Mouse (Mus musculus) natural killer cell, adult 2 months (primary cell): Measurements from ENCODE around the gene Kif20b.
A peak's percentile ranks its signal among the peaks of the same experiment; 100 is the strongest.

ENCODE experiments used
- DNase-seq, 2 experiments: peaks; one replicate each; pipeline ENCODE4 v3.0.0; 2022; ENCODE audit warnings: low spot score in 2 of 2

Kif20b gene

DNA sequence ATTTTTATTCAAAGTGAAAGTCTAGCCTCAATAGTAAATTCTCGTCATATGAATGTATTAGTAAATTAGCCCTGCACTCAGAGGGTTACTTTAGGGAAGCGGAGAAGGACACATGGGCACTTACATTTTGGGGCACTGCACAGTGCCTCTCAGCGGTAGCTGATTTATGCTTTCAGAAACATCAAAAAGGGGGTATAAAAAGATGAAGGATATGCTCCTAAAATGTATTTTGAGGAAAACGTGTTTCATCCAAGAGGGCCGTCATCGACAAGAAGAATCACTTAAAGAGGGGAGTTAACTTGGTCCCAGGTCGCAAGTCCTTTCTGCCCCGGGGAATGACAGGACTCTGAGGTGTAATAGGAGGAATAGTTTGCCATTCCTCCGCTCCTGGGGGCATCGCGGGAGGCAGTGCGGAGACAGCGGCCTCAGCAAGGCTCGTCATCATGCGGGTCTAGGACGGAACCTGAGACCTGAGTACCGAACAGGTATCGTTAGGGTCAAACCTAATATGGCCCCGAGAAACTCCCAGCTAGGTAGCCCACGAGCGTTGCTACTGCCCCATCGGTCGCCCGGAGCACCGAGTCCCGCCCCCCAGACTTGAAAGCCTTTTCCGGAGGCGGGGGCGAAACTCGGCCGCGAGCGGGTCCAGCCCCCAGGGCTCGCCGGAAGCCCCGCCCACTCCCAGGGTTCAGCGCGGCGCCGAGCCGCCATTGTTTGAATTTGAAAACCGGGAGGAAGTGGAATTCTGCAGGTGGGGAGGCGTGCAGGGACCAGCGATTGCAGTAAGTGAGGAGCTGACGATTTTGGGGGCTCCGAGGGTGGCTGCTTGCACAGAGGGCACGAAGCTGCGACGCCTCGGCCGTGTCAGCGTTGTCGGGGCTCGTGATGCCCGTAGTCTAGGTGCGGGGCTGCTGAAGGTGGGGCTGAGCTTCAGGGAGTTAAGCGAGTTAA, at the start of gene Kif20b:
Gene Kif20b, plus strand, starts transcription at position 710 of the 951 bp plus-strand sequence.
- peak; percentile 89 to 92 for DNase-seq

DNA sequence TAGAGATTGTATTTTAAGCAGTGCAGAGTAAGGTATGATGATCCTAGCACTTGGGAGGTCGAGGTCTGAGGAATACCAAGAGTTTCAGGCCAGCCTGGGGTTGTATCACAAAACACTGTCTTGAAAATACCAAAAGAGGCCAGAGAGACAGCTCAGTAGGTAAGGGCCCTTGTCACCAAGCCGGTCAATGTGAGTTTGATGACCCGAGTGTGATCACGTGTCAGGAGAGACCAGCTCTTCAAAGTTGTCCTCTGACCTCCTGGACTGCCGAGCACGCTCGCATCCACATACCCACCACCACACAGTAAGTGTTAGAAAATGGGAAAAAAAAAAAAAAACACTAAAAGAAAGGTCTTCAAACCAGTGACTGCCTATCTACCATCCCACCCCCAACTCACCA, 45.5 kb upstream of the Kif20b start:
- no peak for DNase-seq

DNA sequence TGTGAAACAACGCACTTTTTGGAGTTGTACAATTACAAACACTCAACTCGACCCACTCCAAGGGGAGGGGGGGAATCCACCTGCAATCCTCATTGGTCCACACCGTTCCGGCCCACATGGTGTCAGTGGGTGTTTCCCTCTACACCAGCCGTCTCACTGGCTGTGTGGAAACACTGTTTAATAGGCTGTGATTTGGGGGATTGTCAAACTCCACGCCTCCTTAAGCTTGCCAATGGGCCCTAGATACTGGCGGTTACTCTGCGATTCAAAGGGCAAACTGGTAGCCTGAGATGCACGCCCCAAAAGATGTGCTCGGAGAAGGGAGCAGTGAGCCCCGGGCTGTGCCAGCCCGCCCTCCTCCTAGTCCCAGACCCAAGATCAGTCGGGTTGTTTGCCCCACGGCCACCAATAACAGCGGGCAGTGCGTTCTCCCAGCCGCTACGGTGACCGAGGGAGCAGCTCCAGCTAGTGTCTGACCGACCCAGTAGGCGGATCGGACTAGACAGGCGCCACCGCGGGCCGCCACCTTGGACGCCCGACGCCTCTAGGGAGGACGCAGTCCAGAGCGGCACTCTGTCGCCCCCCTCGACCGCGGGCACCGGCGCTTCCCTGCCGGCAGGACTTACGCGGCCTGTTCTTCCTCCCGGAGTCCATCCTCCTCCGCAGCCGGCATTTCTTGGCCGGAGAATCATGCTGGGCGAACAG, 44.1 kb upstream of the Kif20b start:
- DNase-seq = peak; percentile 77 to 82

DNA sequence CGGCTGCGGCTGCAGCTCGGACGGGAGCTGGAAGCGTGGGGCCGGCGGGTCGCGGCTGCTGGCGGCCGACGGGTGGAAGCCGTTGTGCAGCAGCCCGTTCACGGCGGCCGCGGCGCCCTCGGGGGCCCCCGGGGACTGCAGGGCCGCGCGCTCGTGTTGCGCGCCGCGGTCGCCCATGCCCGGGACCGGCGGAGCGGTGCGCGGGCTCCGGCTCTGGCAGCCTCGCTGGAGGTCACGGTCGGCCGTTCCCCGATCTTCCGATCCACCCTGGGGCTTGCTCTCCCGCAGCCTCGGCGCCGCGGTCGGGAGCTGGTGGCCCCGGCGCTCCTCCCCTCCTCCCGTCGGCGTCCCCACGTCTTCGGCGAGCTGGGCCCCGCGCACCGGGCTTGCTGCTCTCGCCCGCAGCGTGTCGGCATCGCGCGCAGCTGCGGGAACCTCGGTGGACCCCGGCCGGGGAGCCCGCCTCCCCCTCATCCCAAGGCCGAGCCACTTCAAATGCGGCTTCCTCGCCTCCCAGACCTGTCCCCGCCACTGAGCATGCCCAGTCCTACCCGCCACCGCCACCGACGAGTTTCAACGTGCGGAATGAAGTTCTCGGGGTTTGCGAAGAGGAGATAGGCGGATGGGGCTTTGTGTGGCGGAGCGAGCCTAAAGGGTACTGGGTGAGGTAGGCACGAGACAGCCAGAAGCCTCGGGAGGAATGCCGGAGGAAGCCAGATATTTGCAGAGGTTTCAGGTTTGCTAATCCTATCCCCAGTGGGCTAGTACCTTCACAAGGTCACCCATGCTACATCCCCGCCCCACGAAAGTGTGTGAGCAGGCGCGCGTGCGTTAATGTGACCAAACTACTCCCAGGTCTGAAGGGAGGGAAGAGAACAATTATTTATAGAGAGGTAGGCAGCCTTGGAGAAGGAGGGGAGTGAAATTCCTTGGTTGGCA, 43.3 kb upstream of the Kif20b start, which contains the start of gene Pank1:
Gene Pank1, minus strand, starts transcription at position 853 of the 939 bp plus-strand sequence.
- peak; percentile 28 to 42 for DNase-seq

DNA sequence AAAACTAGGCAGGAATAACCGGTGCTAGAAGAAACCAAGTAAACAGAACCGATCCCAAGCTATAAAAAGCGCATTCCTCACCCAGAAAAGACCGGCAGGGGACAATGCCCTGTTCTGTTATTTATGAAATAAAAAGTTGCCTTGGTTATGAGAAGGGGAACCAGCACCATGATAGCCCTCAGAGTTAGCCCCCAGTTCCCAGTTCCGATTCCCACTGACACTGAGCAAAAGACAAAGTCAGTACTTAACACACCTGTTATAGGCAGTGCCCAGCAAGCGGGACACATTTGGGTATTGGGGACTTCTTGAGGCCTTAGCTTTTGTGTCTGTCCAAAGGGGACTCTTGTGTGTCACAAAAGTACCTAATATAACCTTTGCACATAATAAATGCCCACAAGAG, 42.5 kb upstream of the Kif20b start:
- no peak for DNase-seq

DNA sequence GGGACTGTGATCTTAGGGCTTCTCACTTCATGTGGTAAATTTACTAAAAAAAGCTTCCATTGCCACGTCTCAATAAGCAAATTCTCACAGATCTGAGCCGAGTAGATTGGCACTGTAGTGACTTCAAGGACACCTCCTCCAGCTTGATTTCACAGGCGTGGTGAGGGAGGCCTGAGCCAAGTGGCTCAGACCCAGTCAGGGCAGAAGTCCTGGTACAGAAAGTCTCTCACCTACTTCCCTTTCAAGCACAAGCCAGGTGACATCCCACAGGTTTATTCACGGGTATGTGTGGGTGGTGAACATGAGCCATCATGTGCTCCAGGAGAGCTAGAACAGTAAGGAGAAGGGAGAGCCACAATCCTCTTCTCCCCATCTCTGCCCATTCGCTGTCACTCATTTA, 41.0 kb upstream of the Kif20b start:
- DNase-seq = no peak

DNA sequence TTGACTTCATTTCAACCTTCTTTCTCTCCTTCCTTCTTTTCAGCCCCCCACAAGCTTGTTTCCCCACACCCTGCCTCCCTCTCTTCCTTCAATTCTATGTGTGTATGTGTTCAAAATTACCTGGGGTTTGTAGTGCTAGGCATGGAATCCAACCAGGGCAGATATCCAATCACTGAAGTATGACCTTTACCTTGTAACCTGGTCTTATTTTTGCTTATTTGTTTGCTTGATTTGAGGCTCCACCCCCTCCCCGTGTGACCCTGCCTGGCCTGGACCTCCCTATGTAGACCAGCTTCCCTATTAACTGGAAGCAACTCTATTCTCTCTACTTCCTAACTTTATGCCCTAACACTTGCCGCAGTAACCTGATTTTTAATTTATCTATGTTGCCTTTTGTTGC, 39.7 kb upstream of the Kif20b start:
- no peak for DNase-seq

DNA sequence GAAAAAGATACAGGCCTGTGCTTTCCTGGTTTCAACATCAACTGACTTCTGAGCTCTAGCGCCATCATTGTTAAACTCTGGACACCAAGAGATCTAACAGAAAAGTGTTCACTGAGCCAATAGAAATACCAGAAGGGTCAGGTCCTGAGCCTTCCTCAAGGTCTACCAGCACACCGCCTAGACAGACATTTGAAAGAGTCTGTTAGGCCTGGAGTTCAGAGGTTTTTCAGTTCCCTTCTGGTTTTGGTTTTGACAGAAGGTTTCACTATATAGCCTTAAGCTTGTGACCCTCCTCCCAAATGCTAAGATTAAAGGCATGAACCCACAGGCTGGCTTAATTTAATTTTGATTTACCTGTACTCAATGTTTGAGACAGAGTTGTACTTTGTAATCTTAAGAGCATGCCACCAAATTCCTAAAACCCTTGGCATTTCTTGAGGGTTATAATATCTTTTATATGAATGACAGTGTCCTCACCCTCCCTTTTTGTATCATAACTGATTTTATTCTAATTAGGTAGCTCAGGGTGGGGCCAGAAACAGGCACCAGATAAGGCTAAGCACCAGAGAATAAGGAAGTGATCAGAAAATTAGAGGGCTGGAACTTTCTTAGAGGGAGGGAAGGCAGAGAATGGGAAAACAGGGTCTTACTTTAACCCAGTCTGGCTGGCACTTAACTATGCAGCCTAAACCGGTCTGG, 38.5 kb upstream of the Kif20b start:
- no peak for DNase-seq

DNA sequence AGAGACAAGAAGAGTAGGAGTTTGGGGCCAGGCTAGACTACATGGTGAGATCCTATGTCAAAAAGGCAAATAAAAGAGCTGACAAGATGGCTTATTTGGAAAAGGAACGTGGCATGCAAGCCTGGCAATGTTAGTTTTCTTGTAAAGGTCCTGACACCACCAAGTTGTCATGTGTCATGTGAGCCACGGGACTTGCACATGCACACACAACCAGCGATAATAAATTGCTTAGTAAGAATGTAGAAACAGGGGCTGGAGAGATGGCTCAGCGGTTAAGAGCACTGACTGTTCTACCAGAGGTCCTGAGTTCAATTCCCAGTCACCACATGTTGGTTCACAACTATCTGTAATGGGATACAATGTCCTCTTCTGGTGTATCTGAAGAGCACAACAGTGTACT, 35.8 kb upstream of the Kif20b start:
- no peak for DNase-seq

DNA sequence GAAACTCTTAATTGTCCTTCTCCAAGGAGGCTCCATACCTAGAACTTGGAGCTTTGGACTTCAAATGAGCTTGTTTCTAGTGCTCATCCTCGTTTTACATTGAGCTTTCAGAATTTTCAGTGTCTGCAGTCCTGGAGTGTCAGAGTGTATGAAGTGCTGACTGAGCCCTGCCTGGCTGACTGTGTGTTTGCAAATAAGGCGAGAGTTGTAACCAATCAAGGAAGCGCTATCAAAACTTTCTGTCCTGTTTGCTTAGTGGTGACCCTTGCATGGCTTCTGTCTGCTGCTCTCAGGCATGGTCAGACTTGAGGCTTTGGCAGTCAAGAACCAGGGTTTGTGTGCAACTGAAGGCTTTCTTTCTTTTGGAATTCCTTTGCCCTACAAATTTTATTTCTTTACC, 31.2 kb upstream of the Kif20b start:
- no peak for DNase-seq

DNA sequence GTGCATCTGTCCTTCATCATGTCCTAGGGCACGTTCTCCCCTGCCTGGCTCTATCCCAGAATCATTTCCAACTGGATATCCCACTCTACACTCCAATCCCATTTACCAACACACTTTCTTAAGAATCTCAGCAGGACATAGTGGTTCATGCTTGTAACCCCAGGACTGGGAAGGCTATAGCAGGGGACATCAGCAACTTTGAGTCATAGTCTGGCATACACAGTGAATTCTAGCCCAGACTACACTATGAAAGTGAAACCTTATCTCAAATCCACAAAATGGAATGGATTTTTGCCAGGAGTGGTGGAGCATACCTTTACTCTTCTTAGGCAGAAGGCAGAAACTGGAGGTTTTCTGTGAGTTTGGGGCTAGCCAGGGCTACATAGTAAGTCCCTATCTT, 30.6 kb upstream of the Kif20b start:
- DNase-seq = no peak

DNA sequence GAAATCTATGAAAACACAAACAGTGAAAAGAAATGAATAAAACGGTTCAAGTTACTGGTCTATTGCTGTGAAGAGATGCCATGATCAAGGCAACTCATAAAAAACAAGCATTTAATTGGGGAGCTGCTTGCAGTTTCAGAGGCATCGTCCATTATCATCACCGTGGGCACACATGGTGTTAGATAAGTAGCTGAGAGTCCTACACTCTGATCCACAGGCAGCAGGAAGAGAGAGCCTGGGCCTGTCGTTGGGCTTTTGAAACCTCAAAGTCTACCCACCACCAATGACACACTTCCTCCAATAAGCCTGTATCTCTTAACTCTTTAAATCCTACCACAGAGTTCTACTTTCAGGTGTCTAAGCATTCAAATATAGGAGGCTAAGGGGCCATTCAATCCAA, 27.1 kb upstream of the Kif20b start:
- DNase-seq = no peak

DNA sequence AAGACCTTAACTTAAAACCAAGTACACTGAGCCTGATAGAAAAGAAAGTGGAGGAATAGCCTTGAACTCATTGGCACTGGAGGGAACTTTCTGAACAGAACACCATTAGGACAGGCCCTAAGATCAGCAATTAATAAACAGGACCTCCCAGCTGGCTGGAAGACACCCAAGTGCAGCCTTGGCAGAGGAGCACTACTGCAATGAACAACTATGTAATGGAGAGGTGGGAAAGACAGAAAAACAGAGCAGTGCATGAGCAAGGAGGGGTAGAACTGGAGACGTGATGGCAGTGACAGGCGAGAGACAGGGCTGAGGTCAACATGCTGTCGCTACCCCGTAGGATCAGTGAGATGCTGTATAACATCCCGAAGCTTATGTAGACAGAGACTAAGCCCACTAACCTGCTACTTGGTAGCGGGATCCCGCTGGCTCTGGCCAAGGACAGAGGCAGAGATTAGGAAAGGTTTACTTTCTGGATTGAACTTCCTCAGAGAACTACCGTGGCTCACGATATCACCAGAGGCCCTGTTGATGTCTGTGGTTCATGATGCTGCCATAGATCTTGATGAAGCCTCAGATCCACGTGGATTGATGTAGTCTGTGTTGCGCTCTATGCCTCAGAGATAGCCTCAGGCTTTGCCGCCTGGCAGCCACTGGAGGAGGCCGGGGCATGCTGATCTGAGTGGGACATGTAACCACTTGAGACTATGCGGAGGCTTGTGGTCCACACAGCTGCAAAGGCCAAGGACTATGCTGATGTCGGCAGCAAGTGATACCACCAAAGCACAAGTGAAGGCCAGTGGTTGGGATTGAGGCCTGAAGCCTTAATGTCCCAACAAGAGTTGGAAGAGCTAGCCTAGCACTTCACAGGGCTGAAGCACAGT, 24.8 kb upstream of the Kif20b start:
- DNase-seq = no peak

DNA sequence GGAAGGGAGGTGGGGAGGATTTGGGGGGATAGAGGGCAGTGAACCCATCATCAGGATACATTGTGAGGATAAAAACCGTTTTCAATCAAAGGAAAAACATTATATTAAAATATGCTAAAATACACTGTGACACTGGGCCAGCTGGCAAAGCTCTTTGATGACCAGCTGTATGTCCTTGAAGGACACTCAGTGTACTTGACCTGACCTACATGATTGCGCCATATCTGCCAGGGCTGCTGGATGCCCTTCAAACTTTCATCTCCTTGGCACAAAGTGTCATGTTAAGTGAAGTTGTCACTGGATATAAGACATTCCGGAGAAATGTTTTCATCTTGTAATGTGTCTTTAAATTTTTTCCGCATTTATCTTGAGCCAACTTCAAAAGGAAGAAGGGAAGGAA, 23.2 kb upstream of the Kif20b start:
- no peak for DNase-seq

DNA sequence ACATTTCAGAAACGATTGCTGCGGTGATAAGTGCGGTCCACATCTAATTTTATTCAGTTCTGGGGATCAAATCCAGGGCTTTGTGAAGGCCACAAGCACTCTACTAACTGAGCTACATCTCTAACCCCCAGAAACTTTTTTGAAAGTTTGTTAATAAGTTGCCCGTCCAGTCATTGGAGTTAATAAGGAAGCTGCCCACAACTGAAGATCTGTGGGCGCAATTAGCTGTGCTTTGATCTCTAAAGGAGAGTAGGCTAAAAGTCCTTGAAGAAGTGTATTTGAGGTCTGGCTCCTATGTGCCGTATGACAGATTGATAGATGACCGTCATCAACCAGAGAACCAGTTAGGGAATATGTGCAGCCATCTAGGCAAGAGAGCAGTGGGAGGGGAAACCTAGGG, 20.9 kb upstream of the Kif20b start:
- no peak for DNase-seq

DNA sequence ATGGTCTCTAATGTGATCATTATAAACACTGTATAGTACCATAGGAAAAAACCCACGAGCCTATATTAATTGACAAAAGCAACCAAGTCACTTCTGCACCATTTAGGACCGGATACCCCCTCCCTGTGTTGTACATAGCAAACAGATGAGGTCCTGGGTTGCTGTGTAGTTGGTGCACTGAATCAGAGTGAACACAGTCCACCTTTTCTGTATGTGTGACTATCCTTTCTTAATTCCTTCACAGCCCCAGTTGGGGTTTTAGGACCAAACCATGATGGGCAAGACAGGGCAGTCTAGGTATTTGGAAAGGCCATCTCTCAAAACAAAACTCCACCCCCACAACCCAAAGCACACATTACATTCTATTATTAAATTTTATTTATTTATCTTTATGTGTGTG, 20.4 kb upstream of the Kif20b start:
- DNase-seq = no peak

DNA sequence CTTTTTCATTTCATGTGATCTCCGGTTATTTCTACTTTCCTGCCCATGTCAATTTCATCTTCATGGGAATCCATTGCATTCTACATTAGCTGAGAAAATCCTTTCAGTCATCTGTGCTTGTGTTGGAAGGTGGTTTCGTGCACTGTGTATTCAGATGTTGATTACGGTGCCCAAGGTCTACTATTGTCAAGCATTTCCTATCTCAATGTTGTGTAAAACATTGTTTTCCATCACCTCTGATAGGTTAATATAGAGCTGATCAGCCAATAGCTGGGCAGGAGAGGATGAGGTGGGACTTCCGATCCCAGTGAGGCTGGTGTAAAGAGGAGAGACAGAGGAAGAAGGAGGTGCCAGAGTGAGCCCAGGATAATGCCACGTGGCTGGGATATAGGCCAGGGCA, 18.1 kb upstream of the Kif20b start:
- DNase-seq = no peak

DNA sequence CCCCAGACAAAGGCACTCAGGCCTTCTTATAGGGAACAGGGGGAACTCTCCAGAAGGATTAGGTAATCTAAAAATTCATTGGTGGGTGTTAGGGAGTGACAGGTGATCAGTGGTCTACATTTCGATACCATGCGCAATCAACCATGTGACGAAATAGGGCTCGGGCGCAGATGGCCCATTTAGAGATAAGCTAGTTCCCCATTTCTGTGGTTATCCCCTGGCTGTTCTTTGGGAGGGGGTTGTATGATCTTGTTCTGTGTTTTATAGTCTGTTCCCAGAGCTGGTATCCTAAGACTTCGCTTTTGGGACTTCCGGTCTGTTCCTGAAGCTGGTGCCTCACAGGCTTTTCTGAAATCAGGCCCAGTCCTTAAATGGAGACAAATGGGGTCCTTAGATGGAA, 16.7 kb upstream of the Kif20b start:
- DNase-seq = peak in 1 of 2 experiments; percentile 19

DNA sequence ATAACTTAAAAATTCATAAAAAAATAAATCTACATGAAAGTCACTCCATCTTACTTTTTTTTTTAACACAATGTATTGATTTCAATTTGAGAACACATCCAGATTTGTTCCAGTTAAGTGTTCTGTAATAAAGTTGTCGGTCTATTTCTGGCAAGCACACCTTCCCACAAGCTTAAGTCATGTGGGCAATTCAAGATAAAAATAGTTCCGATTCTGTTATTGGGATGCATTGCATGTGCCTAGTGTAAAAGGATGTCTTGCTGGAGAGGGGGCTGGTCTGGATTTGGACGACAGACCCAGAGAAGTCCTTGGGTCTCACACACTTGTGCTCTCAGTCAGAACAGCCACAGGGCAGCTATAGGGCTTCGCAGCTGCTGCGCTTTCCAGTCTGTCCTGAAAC, 15.4 kb upstream of the Kif20b start:
- no peak for DNase-seq

DNA sequence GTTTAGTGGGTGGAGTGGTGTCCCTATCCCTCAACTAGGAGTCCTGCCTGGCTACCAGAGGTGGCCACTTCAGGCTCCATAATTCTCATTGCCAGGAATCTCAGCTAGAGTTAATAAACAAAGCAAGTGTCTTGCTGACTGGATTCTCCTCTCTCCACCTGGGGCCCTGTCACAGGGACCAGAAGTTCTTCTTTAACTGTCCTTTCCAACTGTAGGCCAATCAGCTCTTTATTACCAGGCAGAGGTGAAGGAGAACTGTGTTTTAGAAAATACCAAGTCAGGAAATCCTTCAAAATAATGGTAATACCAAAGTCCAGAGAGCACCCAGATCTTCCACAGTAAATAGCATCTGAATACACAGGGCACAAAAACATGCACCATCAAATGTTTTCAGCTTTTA, 9.8 kb upstream of the Kif20b start:
- DNase-seq = no peak
